Mouse (Mus musculus) liver (tissue): ENCODE results near the gene Gpld1.
A peak's percentile ranks its signal among the peaks of the same experiment; 100 is the strongest.

Experiments used
- DNase-seq: peaks from one replicate; pipeline ENCODE4 v3.0.0-alpha.2; 2020; ENCODE audit warnings: mixed read lengths

Gpld1 gene

DNA sequence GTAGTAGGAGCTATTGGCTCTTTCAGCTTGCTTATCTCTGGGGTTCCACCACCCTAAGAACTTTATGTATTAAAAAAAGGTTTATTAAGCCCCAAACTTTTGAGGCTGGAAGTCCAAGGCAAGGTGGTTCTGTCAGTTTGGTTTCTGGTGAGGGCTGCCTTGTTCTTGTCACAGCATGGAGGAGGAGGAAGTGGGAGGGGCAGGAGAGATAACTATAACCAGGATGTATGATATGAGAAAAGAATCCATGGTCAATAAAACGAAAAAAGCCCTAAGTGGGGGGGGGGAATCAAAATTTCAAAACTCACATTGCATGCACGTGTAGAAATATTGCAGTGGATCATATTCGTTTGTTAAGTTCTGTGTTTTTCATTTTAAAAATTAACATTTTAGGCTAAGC is 80.2 kb downstream of the Gpld1 start:
- DNase-seq: no peak

DNA sequence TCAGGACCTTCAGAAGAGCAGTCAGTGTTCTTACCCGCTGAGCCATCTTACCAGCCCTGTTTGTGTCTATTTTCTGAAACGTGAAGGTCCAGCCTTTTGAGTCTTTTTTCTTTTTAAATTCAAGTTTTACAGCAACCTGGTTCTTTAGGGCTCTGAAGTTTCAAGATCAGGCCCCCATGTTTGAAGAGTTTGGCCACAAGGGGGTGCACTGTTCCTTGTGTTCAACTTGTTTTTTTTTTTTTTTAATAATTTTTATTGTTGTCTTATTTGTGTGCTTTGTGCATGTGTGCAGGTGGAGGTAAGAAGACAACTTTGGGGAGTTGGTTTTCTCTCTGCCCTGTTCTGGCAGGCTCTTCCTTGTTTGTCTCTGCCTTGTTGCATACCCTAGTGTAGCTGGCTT is 81.7 kb downstream of the Gpld1 start:
- peak; percentile 45 for DNase-seq

DNA sequence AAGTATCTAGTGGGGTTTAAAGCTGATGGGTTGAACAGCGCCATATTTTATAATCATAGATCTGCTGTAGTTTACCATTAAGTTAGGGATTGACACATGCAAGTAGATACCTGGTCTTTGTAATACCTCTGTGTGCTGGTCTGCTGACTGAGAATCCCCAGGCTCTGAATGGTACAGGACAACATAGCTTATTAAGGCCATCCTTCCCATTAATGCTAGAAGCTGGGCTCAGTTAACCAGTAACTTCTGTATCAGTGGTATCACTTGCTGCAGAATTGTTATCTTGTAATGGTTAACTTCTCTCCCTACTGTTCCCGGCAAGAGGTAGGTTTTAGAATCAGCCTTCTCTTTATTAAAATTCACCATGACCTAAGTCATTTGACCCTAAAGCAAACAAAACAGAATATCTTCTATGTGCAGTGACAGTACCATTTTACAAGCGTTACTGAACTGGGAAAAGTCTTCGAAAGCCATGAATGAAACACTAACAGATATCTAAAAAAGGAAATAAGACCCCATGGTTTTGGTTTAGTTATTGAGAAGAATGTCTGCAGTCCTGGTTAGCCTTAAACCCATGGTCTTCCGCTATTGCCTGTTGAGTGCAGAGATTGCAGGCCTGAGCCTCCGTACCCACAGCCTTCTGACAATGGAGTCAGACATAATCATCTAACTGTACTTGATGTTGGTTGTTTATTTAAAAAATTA is 83.6 kb downstream of the Gpld1 start:
- DNase-seq: no peak

DNA sequence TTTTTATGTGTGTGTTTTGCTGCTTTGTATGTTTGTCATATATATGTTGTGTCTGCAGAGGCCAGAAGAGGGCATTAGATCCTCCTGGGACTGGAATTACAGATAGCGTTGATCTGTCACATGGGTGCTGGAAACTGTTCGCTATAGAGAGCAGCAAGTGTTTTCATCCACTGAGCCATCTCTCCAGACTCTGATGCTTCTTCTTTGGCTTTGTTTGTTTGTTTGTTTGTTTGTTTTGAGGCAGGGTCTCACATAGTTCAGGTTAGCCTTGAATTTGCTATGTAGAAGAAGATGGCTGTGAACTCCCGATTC is 84.1 kb downstream of the Gpld1 start:
- no peak for DNase-seq

DNA sequence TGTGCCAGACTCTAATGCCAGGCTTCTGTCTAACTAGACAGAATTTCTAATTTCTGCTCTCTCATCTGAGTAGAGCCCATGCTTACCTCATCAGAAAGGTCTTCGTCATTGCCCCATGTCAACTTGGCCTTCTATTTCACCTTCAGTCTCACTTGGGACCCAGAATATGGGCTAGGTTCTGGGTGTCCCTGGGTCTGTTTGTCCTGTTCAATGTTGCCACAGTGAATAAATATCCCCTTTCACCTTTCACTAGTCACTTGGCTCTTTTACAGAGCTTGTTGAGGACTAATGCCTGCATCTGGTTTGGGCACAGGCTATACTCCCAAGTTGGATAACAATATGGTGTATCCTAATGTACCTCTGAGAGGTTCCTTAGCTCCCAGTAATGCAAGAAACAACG is 96.5 kb downstream of the Gpld1 start:
- no peak for DNase-seq
